Mouse (Mus musculus): ENCODE measurements around the gene Rufy3. TPM values are rescaled to one million over a fixed set of nuclear protein-coding genes. Genes with fewer than 3 reads are reported as not detected.

The Rufy3 gene
- polyA plus RNA-seq (2015; fragmentation: Illumina TruSeq; extraction: RNeasy Lipid Tissue Mini Kit (QIAGEN cat#74804); ENCODE audit: insufficient read depth, low replicate concordance): 26.9 TPM

DNA sequence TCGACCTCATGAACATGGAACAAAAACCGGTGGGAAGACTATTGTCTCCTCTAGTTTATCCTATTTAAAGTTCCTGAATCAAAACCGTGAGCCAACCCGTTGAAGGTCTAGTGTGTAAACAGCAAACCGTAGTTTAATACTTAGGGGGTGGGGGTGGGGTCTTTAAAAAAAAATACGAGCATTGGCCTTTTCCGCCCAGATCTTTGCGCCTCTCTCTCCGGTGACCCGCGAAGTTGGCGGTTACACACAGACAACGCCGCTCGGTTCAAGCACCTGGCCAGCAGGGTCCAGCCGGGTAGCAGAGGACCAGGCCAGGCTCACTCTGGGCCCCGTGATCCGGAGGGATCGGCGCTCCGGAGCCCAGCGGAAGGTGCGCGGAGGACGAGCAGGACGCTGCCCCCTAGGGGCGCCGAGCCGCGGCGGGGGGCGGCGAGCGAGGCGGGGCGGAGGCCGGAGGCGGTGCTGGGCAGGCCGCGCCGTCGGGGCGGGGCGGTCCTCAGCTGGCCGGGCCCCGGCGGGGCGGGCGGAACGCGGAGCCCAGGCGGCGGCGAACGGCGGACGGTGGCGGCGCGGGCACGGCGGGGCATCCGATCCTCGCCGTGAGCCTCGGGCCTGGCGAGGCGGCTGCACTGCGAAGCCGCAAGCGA, at the start of gene Rufy3:
Rufy3 (plus strand) TSS at position 540 of the 647 bp plus-strand sequence.

DNA sequence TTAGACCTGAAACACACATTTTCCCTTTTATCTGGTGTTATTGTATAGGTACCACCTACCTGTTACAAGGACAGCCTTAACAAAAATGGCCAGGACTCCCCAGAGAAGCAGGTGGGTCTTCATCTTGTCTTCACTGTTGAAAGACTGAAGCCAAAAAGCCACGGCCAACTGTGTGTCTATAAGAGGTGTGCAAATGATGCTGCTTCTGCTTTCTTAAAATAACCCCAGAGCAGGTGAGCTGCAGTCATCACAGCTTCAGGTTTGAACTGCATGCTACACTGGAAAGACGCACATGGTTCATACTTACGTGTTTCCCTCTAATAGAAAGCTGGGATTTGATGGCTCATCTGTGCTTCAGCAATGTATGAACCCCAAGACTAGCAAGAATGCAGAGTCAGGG, 37.2 kb upstream of the Rufy3 start, which contains the start of gene Jchain:
Jchain (minus strand) TSS at position 235 of the 400 bp plus-strand sequence.

GRCm38 (mm10) chr5:88554086-88554886, 10.6 kb upstream of the Rufy3 start, which contains the start of gene Utp3:
Gene Utp3, plus strand, starts transcription at chr5:88554462.

DNA sequence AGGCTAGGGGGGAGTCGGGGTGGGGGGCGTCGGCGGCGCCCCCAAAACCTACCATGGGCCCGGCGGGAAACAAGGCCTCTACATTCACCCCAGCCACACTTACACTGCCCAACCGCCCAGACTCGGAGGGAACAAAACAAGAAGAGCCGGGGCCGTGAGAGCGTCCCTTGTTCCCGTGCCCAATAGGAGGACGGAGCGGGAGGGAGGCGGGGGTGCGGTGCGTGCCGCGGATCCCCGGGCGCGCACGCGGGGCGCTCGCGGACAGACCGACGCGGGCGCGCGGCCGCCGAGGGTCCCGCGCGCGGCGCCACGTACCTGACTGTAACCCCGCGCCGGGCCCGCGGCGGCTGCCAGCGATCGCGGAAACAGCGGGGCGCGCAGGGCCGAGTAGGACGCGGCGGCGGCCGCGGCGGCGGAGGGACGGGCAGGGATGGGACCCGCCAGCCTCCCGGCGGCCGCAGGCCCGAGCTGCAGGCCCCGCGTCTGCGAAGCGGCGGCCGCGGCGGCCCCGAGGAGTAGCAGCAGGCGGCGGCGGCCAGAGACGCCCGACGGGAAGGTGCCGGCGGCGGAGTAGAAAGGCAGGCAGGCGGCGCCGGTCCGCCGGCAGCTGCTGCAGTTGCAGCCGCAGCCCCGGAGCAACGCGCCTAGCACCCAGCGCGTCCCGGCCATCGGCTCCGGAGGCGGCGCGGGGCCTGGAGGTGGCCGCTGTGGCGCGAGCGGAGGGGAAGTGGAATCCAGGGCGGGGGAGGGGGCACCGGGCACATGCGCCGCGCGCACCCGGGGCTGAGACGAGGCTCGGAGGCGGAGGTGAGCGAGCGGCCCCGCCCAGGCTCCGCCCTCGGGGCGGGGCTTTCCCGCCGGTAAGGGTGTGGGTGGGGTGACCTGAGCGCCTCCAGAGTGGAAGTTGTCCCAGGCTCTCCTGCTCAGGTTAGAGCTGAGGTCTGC, 110.9 kb downstream of the Rufy3 start, which contains the start of gene Grsf1:
Grsf1 (minus strand) TSS at position 729 of the 945 bp plus-strand sequence.

Other genes with a start within 250 kb of the Rufy3 start
- not detected for gene Prol1, start 247.7 kb upstream of the Rufy3 start, polyA plus RNA-seq (2015; fragmentation: Illumina TruSeq; extraction: RNeasy Lipid Tissue Mini Kit (QIAGEN cat#74804); ENCODE audit: insufficient read depth, low replicate concordance)
- not detected for gene Amtn, start 188.9 kb upstream of the Rufy3 start, polyA plus RNA-seq (2015; fragmentation: Illumina TruSeq; extraction: RNeasy Lipid Tissue Mini Kit (QIAGEN cat#74804); ENCODE audit: insufficient read depth, low replicate concordance)
- not detected for gene Ambn, start 109.0 kb upstream of the Rufy3 start, polyA plus RNA-seq (2015; fragmentation: Illumina TruSeq; extraction: RNeasy Lipid Tissue Mini Kit (QIAGEN cat#74804); ENCODE audit: insufficient read depth, low replicate concordance)
- gene Enam, start 77.1 kb upstream of the Rufy3 start, polyA plus RNA-seq (2015; fragmentation: Illumina TruSeq; extraction: RNeasy Lipid Tissue Mini Kit (QIAGEN cat#74804); ENCODE audit: insufficient read depth, low replicate concordance): not detected
- 1,764 TPM for gene Jchain, start 37.1 kb upstream of the Rufy3 start, polyA plus RNA-seq (2015; fragmentation: Illumina TruSeq; extraction: RNeasy Lipid Tissue Mini Kit (QIAGEN cat#74804); ENCODE audit: insufficient read depth, low replicate concordance)
- 91.5 TPM for gene Utp3, start 10.6 kb upstream of the Rufy3 start, polyA plus RNA-seq (2015; fragmentation: Illumina TruSeq; extraction: RNeasy Lipid Tissue Mini Kit (QIAGEN cat#74804); ENCODE audit: insufficient read depth, low replicate concordance)
- 70.3 TPM for gene Grsf1, start 111.1 kb downstream of the Rufy3 start, polyA plus RNA-seq (2015; fragmentation: Illumina TruSeq; extraction: RNeasy Lipid Tissue Mini Kit (QIAGEN cat#74804); ENCODE audit: insufficient read depth, low replicate concordance)
- gene Mob1b, start 155.8 kb downstream of the Rufy3 start, polyA plus RNA-seq (2015; fragmentation: Illumina TruSeq; extraction: RNeasy Lipid Tissue Mini Kit (QIAGEN cat#74804); ENCODE audit: insufficient read depth, low replicate concordance): 24.9 TPM
- 54.2 TPM for gene Dck, start 200.0 kb downstream of the Rufy3 start, polyA plus RNA-seq (2015; fragmentation: Illumina TruSeq; extraction: RNeasy Lipid Tissue Mini Kit (QIAGEN cat#74804); ENCODE audit: insufficient read depth, low replicate concordance)